Mouse (Mus musculus): Measurements from ENCODE around the gene Trip13. TPM values are rescaled to one million over a fixed set of nuclear protein-coding genes. Genes with fewer than 3 reads are reported as not detected.

Trip13 gene
- total RNA-seq, 2 experiments from 2014 or later = 49.5 to 62.4 TPM

DNA sequence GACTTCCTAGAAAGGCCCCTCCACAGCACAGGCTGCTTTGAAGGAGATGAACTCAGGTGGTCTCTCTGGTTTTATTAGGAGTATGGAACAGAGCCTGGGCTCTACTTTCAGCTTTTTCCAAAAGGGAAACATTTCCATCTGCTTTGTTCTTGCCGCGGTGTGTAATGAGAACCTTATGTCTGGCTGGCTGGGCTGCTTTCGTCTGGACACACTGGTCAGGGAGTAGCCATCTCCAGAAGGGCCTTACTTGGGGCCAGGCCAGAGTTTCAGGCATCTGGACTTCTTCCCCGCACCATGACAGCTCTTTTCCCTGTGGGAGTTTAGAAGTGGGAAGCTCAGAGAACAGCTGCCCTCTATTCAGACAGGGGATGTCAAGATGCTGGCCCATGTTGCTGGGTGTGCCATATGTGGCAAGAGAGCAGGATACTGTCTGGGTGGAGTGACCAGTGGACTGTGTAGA, 50.1 kb downstream of the Trip13 start:
- no peak for ATAC-seq (replicated peaks; ENCODE audit: poor library complexity)

DNA sequence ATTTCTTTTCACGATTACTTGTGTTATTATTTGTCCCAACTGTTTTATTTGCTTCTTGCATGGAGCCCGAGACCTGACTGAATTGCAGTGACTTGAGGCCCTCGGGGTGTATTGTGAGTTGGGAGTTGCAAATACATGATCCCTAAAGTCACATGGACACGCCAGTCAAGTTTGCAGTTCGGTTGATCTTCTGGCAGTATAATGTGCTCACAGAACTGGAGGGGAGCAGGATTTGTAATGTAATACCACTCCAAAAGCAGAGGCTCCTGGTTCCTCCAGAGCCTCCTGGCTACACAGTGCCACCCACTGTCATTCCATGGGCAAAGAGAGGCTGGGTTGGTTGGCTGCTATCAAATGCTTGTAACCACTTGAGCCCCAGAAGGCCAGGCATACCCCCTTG, 51.0 kb downstream of the Trip13 start:
- ATAC-seq (replicated peaks; ENCODE audit: poor library complexity) = no peak

DNA sequence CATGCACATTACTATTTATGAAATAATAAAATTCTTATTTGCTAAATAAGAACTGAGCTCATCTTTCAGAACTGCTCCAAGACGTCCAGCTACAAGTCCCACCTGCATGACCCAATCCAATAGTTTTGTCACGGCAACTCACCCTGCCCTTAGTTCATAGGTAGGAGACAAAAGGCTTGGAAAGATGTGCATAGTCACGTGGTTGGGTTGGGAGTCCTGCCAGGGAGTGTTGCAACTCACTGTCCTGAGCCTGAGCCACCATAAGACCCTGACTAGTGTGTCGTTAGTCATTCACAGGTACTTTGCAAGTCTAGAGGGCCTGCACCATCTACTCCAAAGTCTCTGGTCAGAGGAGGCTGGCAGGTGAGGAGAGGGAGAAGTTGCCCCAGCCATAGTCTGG, 51.5 kb downstream of the Trip13 start:
- no peak for ATAC-seq (replicated peaks; ENCODE audit: poor library complexity)

GRCm38 (mm10) chr13:73885656-73886055, 51.9 kb downstream of the Trip13 start:
- no peak for ATAC-seq (replicated peaks; ENCODE audit: poor library complexity)

DNA sequence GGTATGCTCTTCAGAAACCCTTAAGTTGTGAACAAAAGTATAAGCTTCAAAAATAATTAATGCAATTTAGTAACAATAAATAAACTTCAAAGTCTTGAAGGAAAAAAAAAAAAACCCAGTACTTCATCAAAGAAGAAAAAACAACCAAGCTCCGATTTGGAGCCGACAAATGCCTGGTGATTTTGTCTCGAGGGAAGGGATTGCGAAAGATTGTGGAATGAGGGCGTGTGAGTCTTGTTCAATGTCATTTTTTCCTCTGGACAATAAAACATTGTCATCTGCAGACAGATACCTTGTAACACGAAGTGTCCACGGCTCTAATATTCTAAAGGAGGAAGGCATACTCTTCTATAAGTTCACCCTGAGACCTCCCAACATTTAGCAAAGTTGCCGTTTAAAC, 56.2 kb downstream of the Trip13 start:
- no peak for ATAC-seq (replicated peaks; ENCODE audit: poor library complexity)

- ATAC-seq (replicated peaks; ENCODE audit: poor library complexity) = 0 out of 2 replicates have a peak, but pooled peaks have one; percentile 20
Observed at GRCm38 (mm10) chr13:73879824-73880223, 57.8 kb downstream of the Trip13 start.

DNA sequence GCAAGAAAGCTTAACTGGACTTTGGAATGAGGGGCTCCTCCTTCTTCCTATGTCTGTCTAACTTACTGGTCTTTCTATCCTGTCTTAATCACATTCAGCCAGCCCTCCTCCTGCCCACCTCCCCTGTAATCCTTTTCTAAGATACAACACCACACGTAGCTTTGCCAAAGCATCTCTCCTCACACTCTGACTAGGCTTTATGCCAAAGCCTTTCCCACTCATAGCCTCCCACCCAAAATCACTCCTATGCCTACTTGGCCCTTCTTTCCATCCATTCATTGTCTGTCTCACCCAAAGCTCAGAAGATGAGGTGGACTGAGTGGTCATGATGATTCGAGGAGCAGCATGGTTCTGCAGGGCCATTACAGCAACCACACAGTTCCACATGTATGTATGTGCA, 65.4 kb downstream of the Trip13 start:
- no peak for ATAC-seq (replicated peaks; ENCODE audit: poor library complexity)

Other genes starting within 250 kb of the Trip13 start
- gene Slc6a19, start 232.9 kb downstream of the Trip13 start, total RNA-seq (2015) = not detected in 2 replicates
- not detected in 2 replicates for gene Slc6a19, start 232.9 kb downstream of the Trip13 start, total RNA-seq (2017)
- 4.3 and 7.5 TPM in 2 replicates for gene Slc12a7, start 204.7 kb downstream of the Trip13 start, total RNA-seq (2015)
- 3.4 and 3.6 TPM in 2 replicates for gene Slc12a7, start 204.7 kb downstream of the Trip13 start, total RNA-seq (2017)
- gene Nkd2, start 90.2 kb downstream of the Trip13 start, total RNA-seq (2015) = not detected in 2 replicates
- not detected in 2 replicates for gene Nkd2, start 90.2 kb downstream of the Trip13 start, total RNA-seq (2017)
- 50.8 and 54.4 TPM in 2 replicates for gene Brd9, start within 50 bp of the Trip13 start, total RNA-seq (2015)
- 99.9 and 112 TPM in 2 replicates for gene Brd9, start within 50 bp of the Trip13 start, total RNA-seq (2017)
- gene Zdhhc11, start 26.1 kb upstream of the Trip13 start, total RNA-seq (2015) = not detected in 2 replicates
- gene Zdhhc11, start 26.1 kb upstream of the Trip13 start, total RNA-seq (2017) = not detected in 2 replicates
- gene Tppp, start 71.6 kb upstream of the Trip13 start, total RNA-seq (2015) = 0.17 TPM in 1 of 2 replicates, not detected in the other
- 0.04 and 0.17 TPM in 2 replicates for gene Tppp, start 71.6 kb upstream of the Trip13 start, total RNA-seq (2017)
- 9.9 and 13.8 TPM in 2 replicates for gene Cep72, start 124.5 kb upstream of the Trip13 start, total RNA-seq (2015)
- 11.0 and 12.6 TPM in 2 replicates for gene Cep72, start 124.5 kb upstream of the Trip13 start, total RNA-seq (2017)
- not detected in 2 replicates for gene Slc9a3, start 183.7 kb upstream of the Trip13 start, total RNA-seq (2015)
- not detected in 2 replicates for gene Slc9a3, start 183.7 kb upstream of the Trip13 start, total RNA-seq (2017)

Measured in megakaryocyte progenitor cell, adult 5-6 weeks (primary cell).